Mouse (Mus musculus): ENCODE measurements around the gene St5. TPM values are rescaled to one million over a fixed set of nuclear protein-coding genes. Genes with fewer than 3 reads are reported as not detected.

St5 gene
- total RNA-seq, 2 experiments from 2014 or later = 55.3 to 56.0 TPM

DNA sequence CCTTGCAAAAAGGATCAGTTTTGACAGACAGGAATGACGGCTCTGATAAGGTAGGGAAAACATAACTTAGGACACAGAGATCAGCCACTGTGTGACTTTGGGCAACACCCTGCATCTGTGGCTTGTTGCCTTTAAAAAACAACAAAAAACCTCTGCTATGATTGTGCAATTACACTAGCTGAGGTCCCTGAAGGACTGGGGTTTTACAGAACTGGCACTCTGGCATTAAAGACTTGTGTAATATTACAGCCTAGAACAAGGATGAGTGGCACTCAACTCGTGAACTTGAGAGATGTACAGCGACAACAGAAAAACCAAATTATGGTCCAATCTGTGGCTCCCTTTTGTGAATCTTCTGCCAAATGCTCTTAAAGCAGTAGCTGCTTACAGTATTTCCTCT is 178.6 kb downstream of the St5 start:
- no peak for DNase-seq

DNA sequence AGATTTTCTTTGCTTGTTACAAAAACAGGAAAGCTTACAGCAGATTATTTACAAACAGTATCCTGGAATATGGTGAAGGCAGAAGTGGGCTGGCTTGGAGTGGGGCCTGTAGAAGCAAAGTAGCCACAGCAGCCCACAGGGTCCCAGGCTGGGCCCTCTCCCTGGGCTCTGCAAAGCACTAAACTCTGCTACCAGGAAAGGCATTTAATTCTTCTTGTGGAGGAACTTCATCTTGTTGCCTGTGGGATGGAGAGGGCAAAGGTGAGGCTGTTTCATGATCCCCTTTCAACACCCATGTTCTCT is 179.0 kb downstream of the St5 start:
- no peak for DNase-seq

DNA sequence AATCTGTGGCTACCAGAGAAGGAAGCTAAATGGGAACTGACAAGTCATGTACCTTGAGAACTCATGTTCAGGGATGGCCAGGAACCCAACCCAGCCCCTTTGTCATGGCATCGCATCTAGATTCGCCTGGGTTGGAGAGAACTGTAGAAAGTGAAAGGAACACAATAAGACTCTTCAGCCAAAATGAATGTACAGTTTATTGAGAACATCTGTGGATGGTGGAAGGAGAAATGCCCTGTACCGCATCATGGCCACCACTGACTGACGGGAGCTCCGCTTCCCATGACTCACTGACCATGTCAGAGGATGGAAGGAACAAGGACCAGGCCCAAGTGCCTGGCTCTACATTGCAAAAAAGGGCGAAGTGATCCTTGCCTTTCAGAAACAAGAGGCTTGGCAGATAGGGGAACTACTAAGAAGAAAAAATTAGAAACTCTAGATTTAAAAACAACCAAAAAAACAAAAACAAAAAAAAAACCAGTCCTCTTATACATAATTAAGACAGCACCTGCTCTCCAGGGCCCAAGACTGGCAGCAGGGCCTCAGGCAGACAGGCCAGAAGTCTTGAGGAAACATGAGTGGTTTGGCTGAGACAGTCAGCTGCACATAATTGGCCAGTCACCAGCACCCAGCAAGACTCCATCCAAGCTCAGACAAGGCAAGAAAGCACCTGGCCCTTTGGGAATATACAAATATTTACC is 179.5 kb downstream of the St5 start:
- no peak for DNase-seq

DNA sequence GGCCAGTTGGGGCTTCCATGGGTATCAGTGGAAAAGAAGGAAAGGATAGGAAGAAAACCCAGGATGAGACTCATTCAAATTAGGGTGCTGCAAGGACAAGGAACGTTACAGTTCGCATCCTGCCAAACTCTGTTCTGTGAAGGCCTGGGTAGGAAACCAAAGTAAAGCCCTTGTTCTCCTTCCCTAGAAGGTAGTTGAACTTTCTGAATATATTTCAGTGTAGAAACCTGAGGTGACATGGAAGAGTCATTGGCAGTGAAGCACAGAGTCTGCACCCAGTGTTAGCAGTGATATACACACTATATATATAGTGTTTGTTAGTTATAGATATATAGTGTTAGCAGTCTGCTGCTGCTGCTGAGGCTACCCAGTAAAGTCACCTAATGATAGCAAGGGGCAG is 180.1 kb downstream of the St5 start:
- DNase-seq = no peak

DNA sequence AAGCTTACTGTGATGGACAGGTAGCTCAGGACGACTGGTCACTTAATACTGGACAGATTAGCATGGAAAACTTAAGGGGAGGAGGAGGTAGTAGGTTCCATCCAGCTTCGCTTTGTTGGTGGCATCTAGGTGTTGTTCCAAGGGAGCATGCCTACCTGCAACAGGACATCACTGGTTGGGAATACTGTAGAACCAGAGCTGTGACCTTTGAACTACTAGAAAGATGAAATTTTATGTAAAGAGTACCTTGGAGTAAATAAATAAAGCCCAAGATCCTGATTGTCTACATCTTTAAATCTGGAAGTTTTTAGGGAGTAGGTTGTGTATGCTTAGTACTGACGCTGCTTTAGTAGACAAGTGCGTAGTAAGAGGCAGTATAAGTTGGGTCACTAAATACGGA is 181.3 kb downstream of the St5 start:
- no peak for DNase-seq

DNA sequence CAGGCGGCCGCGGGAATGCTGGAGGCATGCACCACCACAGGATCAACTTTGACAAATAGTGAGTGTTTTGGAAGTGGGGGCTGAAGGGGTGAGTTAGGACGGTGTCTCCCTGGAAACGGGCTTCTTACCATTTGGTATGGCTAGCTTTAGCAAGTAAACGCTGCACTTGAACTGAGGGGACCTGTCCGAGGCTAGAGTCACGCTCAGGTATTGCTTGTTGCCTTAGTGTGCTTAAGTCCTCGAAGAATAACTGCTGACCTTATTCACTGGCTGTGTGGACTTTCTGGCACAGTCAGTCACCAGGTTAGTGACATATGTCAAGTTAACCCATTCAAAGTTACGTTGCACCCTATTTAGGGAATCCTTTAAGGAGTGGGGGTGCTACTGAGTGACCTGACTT is 183.5 kb downstream of the St5 start:
- DNase-seq = no peak

DNA sequence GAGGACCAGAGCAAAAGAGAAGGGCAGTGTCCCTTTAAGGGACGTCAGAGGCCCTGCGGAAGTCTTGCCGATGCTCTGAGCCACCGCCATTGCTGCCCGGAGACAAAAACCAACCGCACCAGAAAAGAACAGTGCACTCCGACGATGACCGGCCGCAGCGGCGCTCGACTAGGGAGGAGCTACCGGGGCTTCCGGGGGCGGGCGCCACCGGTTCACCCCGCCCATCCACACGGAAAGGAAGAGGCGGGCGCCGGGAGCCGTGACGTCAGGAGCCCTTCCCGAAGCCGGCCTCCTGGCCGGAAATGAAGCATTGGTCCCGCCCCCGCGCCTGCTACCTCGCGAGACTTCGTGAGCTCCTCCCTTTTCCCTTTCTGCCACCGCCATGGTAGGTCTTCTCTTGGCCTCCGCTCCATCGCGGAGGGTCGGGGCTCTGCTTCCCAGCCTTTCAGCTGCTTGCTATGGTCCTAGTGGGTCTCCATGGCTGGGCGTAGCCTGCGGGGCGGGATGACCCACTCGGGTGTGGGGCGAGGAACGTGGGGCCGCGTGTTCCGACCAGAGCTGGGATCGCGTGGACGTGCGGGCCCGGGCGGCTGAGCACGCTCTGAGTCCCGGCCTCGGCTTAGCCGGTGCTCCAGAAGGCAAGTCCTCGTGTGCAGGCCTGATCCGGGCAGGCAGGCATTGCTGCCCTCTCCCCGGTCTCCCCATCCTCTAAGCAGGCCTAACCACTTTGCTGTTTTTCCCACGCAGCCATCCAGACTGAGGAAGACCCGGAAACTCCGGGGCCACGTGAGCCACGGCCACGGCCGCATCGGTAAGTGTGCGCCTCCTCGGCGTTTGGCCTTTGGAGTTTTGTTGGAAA is 184.3 kb downstream of the St5 start, which contains the start of gene Rpl27a:
Gene Rpl27a (plus strand): TSS at position 310 of the 859 bp plus-strand sequence.
- DNase-seq = peak; percentile 99

DNA sequence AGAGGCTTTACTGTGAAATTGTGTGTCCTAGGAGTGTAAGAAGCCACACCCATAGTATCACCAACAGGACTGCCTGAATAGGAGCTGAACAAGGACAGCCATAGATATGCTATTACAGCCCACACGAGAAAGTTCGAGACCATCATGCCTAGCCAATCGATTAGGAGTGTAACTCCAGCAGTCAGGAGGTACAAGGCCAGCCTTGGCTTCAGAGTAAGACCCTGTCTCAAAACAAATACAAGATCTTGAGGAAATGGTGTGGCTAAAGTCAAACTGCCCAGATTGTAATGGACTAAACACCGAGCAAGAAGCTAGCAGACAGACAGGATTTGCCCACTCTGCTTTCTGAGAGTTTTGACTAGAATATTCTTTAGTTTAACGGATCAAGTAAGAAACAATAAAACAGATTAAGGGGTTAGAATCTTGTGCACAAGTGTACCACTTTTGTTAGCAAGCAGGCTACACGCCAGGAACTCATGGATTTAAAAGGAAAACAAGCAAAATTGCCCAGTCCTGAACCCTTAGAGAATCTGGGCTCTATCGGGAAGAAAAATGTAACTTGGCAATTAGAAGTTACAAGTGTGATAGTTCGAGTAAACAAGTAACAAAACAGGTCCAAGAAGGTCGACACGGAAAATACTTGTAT is 185.2 kb downstream of the St5 start:
- no peak for DNase-seq

DNA sequence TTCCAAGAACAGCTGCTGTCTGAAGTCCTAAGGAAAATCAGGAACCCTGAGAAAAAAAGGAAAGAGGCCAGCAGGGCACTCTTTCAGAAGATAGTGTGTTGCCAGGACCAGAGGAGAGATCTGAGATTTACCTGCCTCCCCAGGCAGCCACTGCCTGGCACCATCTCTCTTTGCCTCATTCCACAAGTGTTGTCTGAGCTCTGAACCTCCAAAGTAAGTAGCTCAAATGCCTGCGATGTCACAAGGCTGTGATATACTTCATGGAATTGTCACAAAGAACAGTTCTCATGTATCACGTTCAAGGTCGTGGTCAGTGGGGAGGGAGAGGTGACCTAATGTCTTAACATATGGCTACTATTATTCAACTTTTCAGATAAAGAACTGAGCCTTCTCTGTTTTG is 186.9 kb downstream of the St5 start:
- DNase-seq = no peak

DNA sequence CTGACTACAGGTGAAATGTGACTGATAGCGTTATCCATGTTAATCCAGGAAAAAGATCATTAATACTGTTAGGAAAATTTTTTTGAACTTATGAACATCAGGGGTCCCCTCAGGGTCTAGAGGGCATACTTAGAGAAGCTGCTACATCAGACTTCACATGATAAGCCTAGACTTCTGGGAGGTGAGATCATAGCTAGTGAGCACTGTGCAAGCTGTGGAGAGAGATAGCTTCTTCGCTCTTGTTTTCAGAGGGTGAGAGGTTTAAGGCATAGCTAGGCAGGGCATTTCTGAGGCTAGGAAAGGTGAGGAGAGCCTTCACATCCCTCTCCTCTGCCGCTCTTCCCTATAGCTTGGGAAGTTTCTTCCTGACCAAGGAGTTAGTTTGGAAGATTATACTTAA is 191.6 kb downstream of the St5 start:
- no peak for DNase-seq

DNA sequence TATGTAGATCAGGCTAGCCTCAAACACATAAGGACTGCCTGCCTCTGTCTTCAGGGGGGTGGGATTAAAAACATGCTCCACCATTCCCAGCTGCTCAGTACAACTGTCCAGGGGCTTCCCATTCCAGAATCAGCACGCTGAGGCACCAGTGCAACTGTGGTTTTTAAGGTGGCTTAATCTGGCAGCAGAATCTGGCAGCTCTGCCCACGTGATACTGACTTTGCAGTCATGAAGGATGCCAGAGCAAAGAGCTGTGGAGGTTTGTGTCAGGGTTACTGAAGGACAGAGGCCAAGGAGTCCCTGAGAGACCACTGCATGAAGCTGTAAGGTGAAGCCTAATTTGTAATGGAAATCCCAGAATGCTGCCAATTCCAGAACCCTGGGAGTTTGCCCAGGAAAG is 192.6 kb downstream of the St5 start:
- no peak for DNase-seq

DNA sequence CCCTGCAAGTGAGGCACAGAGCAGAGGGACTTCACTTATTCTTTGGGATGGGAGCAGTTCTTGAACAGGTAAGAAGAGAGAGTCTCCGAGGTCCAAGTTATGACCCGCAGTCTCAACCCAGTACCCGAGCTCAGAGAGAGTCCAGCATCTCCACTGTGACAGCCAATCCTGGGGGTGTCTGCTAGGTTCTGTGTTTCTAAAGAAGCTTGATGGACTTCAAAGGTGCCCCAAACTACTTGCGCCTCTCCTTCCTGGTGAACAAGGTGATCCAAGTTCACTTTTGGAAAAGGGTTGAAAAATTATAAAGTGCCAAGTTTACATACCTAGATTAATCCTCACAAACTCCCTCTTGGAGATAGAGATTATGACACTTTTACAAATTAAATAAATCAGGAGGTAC is 195.4 kb downstream of the St5 start, which contains the start of gene Trim66:
Gene Trim66 (minus strand): TSS at position 101 of the 400 bp plus-strand sequence.
- DNase-seq = no peak

DNA sequence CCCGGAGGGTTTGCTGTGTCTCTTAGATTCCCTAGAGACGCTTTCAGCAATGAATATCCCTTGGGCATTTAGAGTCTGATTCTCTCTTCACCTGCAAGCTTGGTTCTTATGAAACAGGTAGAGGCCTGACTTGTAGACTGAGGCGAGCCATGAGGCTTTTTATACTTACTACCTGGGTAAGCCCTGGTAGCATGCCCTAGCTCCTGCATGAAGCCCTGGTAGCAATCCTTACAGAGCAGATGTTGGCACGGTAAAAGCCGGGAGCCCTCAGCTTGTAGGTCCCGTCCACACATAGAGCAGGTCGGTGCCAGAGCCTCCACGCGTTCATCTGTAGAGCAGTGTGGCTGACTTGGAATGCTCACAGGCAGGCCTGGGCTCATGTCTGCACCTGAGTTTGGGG is 195.8 kb downstream of the St5 start:
- no peak for DNase-seq

DNA sequence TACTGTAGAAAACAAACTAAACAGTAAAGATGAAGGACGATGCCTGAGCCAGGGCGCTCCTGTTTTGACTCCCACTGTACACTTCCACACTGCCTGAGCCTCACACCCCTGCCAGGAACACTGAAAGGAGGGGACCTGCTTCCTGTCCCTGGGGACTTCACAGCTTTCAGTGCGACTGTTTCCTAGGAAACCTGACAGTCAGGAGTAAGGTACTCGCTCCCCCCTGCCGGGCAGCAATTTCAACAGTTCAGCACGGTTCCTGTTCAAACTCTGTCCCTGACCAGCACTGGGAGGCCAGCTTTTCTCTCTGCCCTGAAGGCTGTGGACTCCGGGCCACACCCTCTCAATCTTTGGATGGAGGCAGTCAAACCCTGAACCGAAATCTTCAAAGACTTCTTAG is 196.3 kb downstream of the St5 start:
- no peak for DNase-seq

DNA sequence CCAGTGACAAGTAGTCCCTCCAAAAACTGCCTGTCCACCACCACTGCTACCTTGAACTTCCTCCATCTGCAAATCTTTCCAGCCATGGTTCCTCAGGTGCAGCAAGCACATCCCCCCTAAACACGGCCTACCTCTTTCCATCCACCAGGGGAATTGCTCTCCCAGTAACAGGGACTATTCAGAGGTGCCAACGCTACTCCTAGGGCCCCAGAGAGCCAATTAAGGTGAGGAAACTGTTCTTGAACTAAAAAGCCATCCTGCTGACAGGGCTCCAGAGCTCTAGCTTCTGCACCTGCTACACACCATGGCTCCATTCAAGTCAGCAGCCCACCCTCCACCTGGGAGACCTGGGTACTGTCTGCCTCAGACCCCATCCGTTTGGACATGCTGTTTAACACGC is 205.9 kb downstream of the St5 start:
- DNase-seq = no peak

DNA sequence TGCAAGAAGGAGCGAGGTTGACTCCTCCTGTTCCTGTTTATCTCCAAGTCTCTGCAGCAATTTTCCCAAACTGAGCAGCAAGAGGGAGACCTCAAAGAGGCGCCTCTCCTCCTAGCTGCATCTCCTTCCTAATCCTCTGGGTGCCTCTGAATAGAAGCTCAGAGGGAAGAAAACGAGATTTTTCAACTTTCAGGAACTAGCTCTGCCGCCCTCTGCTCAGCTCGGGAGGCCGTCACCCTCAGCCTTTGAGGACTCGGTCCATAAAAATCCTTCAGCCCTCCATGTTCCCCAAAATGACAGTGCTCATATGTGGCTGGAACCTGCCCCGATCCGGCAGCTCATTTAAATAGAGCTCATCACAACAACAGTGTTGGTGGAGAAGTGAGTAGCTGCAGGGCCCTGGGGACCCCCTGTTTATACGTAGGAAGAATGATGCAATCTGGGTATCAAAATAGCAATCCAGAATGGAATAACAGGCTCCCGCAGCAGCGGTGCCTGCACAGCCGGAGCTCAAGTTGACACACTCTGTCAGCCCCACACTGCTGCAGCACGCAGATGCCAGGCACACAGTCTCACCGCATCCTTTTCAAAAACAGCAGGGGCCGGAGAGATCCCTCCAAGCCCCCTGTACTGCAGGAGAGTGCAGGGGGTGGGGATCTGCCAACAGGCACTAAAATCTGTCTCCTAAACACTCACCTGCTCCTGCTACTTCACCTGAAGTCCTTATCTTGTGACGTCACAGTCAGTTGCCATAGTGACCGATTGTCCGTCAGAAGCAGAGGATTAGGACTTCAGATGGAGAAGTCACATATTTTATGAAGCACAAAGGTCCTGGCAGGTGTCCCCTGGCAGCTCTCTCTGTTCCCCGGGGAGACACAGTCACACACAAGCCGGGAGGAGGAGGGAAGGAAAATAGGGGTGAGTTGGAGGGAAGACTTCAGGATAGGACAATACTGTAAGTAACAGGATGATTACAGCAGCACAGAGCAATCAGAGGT is 209.8 kb downstream of the St5 start:
- DNase-seq = no peak

DNA sequence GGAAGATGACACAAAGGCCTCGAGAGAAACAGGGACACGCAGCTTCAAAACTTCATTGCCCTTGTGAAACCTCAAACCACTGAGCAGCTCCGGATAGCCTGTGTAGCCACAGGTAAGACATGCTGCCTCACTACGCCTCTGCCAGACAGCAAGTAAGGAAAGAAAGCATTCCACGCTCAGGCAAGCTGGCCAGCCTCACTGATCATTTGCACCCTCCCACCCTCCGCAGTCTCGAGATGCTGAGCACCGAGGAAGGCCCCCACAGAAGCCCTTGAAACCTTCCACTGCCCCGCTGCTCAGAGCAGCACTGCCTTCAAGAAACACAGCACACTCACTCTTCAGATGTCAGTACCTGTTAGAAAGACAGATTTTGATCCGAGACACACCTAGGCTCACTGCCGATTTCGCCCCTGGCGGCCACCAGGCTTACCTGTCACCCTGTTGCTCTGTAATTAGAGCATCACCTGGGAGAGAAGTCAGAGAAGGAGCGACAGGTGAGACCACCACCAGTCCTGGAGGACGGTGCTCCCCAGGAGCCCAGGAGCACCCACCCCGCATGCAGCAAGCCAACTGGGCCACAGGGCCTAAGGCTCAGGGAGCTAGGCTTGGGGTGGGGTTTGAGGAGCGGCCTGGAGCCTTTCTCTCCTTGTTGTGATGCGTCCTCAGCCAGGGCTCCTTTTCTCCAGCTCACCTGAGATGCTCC is 210.6 kb downstream of the St5 start:
- DNase-seq = no peak

DNA sequence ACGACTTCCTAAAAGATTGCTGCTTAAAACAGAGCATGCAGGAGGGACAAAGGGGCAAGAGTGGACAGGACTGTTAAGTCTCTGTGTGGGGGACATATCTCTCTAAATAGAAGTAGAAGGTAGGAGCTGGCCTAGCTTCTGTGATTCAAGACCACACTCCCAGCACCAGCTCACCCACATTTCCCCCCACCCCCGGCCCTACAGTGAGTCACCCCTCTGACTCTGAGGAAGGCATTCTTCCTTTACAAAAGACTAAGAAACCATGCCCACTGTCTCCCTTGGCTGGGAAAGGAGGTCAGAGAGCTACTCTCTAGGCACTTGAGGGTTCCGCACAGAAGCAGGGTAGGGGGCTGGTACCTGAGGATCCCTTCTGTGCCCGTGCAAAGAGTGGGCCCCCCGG is 219.2 kb downstream of the St5 start:
- DNase-seq = no peak

DNA sequence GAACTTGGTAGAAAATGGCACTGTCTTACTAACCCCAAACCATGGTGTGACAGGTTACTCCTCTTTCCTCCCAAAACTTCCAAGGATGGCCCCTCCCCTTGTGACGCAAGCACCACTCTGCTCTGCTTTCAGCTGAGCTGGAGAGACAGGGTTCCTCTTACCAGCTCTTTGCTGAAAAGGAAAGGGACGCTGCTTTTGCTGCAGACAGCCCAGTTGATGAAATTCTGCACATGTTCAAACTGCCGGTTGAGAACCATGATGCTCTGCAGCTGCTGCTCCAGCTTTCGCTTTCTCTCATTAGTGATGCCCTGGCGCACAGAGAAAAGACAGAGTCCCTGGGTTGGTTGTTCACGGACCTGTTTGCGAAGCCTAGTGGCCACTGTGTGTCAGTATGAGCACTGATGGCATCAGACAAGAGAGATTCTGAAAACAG is 222.6 kb downstream of the St5 start:
- peak; percentile 34 for DNase-seq

DNA sequence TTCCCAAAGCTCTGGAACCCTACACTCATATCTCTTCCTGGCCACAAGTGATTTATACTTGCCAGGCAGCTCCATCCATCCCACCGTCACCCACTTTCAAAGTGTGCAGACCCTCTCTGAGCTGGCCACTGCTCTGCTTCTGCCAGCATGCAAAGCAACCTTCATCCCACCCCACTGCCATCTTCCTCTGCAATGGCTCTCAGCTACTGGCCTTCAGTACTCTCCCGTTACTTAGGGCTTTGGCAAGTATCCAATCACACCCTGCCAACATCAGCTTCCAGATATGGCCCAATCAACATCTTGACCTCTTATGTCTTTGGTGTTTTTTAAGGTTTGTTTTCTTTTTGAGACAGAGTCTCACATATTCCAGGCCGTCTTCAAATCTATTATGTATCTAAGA is 225.5 kb downstream of the St5 start:
- DNase-seq = no peak
